Mouse (Mus musculus): ENCODE measurements around the gene Acsl3. TPM values are rescaled to one million over a fixed set of nuclear protein-coding genes. Genes with fewer than 3 reads are reported as not detected.

Acsl3 gene
- polyA plus RNA-seq, 1 experiment = 12.0 TPM

GRCm38 (mm10) chr1:78658441-78659269, 1.0 kb downstream of the Acsl3 start:
- Histone ChIP-seq H3K27me3 (ENCODE audit: control insufficient read depth, insufficient read depth, low read length) (no peaks in the 10 kb centered on the region), H3K27ac (ENCODE audit: control insufficient read depth, insufficient read depth, low read depth, low read length) (peak overlapping the region; percentile 98), H3K4me1 (ENCODE audit: control insufficient read depth, insufficient read depth, low read length) (peaks cover 3% of the 10 kb centered on the region; the same call in 1 of the 2 replicates), H3K4me3 (ENCODE audit: control insufficient read depth, low read depth, low read length) (peak overlapping the region; percentile 95), H3K36me3 (ENCODE audit: control insufficient read depth, insufficient read depth, low read length) (no peaks in the 10 kb centered on the region)
- TF ChIP-seq POLR2A (IDR thresholded peaks at IDR 0.05; ENCODE audit: control insufficient read depth, low read depth, low read length) (no peak), CTCF (IDR thresholded peaks at IDR 0.05; ENCODE audit: control insufficient read depth, insufficient read depth, insufficient replicate concordance, low read depth, low read length) (no peak)

GRCm38 (mm10) chr1:78659270-78659823, 1.7 kb downstream of the Acsl3 start:
- peak overlapping the region; percentile 95 for H3K4me3 ChIP-seq (ENCODE audit: control insufficient read depth, low read depth, low read length)
- H3K27me3 ChIP-seq (ENCODE audit: control insufficient read depth, insufficient read depth, low read length) = no peaks in the 10 kb centered on the region
- no peak overlapping the region for H3K27ac ChIP-seq (ENCODE audit: control insufficient read depth, insufficient read depth, low read depth, low read length)
- peaks cover 3% of the 10 kb centered on the region; the same call in 1 of the 2 replicates for H3K4me1 ChIP-seq (ENCODE audit: control insufficient read depth, insufficient read depth, low read length)
- no peak for TF ChIP-seq CTCF (IDR thresholded peaks at IDR 0.05; ENCODE audit: control insufficient read depth, insufficient read depth, insufficient replicate concordance, low read depth, low read length)
- TF ChIP-seq POLR2A (IDR thresholded peaks at IDR 0.05; ENCODE audit: control insufficient read depth, low read depth, low read length) = no peak
- H3K36me3 ChIP-seq (ENCODE audit: control insufficient read depth, insufficient read depth, low read length) = no peaks in the 10 kb centered on the region

- no peak overlapping the region for H3K27ac ChIP-seq (ENCODE audit: control insufficient read depth, insufficient read depth, low read depth, low read length)
- H3K27me3 ChIP-seq (ENCODE audit: control insufficient read depth, insufficient read depth, low read length) = no peaks in the 10 kb centered on the region
- H3K4me3 ChIP-seq (ENCODE audit: control insufficient read depth, low read depth, low read length) = no peak overlapping the region
- H3K36me3 ChIP-seq (ENCODE audit: control insufficient read depth, insufficient read depth, low read length) = peaks cover 1% of the 10 kb centered on the region; the same call in 1 of the 2 replicates
- TF ChIP-seq CTCF (IDR thresholded peaks at IDR 0.05; ENCODE audit: control insufficient read depth, insufficient read depth, insufficient replicate concordance, low read depth, low read length) = no peak
- H3K4me1 ChIP-seq (ENCODE audit: control insufficient read depth, insufficient read depth, low read length) = peaks cover under 1% of the 10 kb centered on the region; the same call in 1 of the 2 replicates
These were observed 6.7 kb downstream of the Acsl3 start for GRCm38 (mm10) chr1:78664326-78664725.

- TF ChIP-seq CTCF (IDR thresholded peaks at IDR 0.05; ENCODE audit: control insufficient read depth, insufficient read depth, insufficient replicate concordance, low read depth, low read length) (no peak), POLR2A (IDR thresholded peaks at IDR 0.05; ENCODE audit: control insufficient read depth, low read depth, low read length) (no peak)
- Histone ChIP-seq H3K27me3 (ENCODE audit: control insufficient read depth, insufficient read depth, low read length) (no peaks in the 10 kb centered on the region), H3K36me3 (ENCODE audit: control insufficient read depth, insufficient read depth, low read length) (peaks cover 1% of the 10 kb centered on the region; the same call in 1 of the 2 replicates), H3K4me3 (ENCODE audit: control insufficient read depth, low read depth, low read length) (no peak overlapping the region), H3K27ac (ENCODE audit: control insufficient read depth, insufficient read depth, low read depth, low read length) (no peak overlapping the region), H3K4me1 (ENCODE audit: control insufficient read depth, insufficient read depth, low read length) (no peaks in the 10 kb centered on the region; the same call in 1 of the 2 replicates)
These were observed 8.4 kb downstream of the Acsl3 start for GRCm38 (mm10) chr1:78665954-78666499.

DNA sequence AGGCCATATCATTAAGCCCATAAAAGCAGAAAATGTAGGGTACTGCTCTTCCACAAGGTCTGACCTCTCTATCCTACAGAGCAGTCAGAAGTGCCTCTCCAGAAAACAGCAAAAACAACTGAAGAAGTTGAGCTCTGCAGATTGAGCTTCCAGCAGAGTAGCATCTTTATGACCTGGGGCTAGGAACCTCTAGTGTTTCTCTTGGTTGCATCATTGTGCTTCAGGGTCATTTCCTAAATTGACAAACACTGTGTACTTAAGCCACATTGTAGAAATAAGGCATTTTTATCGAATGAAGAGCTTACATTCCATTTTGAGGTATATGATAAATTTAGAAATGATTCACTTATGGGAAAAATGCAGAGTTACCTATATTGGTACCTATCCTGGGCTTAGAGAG, 9.0 kb downstream of the Acsl3 start:
- no peak for TF ChIP-seq POLR2A (IDR thresholded peaks at IDR 0.05; ENCODE audit: control insufficient read depth, low read depth, low read length)
- TF ChIP-seq CTCF (IDR thresholded peaks at IDR 0.05; ENCODE audit: control insufficient read depth, insufficient read depth, insufficient replicate concordance, low read depth, low read length) = no peak
- H3K36me3 ChIP-seq (ENCODE audit: control insufficient read depth, insufficient read depth, low read length) = peaks cover 1% of the 10 kb centered on the region; the same call in 1 of the 2 replicates
- no peak overlapping the region for H3K4me3 ChIP-seq (ENCODE audit: control insufficient read depth, low read depth, low read length)
- H3K4me1 ChIP-seq (ENCODE audit: control insufficient read depth, insufficient read depth, low read length) = no peaks in the 10 kb centered on the region
- H3K27me3 ChIP-seq (ENCODE audit: control insufficient read depth, insufficient read depth, low read length) = no peaks in the 10 kb centered on the region
- H3K27ac ChIP-seq (ENCODE audit: control insufficient read depth, insufficient read depth, low read depth, low read length) = no peak overlapping the region

GRCm38 (mm10) chr1:78682291-78682690, 24.7 kb downstream of the Acsl3 start:
- no peaks in the 10 kb centered on the region for H3K4me1 ChIP-seq (ENCODE audit: control insufficient read depth, insufficient read depth, low read length)
- H3K27ac ChIP-seq (ENCODE audit: control insufficient read depth, insufficient read depth, low read depth, low read length) = no peak overlapping the region
- H3K27me3 ChIP-seq (ENCODE audit: control insufficient read depth, insufficient read depth, low read length) = no peaks in the 10 kb centered on the region
- TF ChIP-seq CTCF (IDR thresholded peaks at IDR 0.05; ENCODE audit: control insufficient read depth, insufficient read depth, insufficient replicate concordance, low read depth, low read length) = no peak
- no peak for TF ChIP-seq POLR2A (IDR thresholded peaks at IDR 0.05; ENCODE audit: control insufficient read depth, low read depth, low read length)
- no peaks in the 10 kb centered on the region for H3K36me3 ChIP-seq (ENCODE audit: control insufficient read depth, insufficient read depth, low read length)
- H3K4me3 ChIP-seq (ENCODE audit: control insufficient read depth, low read depth, low read length) = no peak overlapping the region

- TF ChIP-seq CTCF (IDR thresholded peaks at IDR 0.05; ENCODE audit: control insufficient read depth, insufficient read depth, insufficient replicate concordance, low read depth, low read length) (no peak), POLR2A (IDR thresholded peaks at IDR 0.05; ENCODE audit: control insufficient read depth, low read depth, low read length) (no peak)
- Histone ChIP-seq H3K36me3 (ENCODE audit: control insufficient read depth, insufficient read depth, low read length) (no peaks in the 10 kb centered on the region), H3K27ac (ENCODE audit: control insufficient read depth, insufficient read depth, low read depth, low read length) (no peak overlapping the region), H3K4me3 (ENCODE audit: control insufficient read depth, low read depth, low read length) (no peak overlapping the region), H3K27me3 (ENCODE audit: control insufficient read depth, insufficient read depth, low read length) (no peaks in the 10 kb centered on the region), H3K4me1 (ENCODE audit: control insufficient read depth, insufficient read depth, low read length) (no peaks in the 10 kb centered on the region)
These were observed 26.5 kb downstream of the Acsl3 start for GRCm38 (mm10) chr1:78684128-78684527.

Data from testis, adult 2 months (tissue).